In genomic region chr8:122437708-122438331, GRCm38 (mm10) we compare ENCODE assay signal across 11 mouse cellular contexts. TPM values are rescaled to one million over a fixed set of nuclear protein-coding genes. Genes with fewer than 3 reads are reported as not detected.
DNase-seq lines count a peak whose midpoint lies in the region; ATAC-seq and TF ChIP-seq lines count a peak whose summit lies in the region.
"Had no signal": no experiment of that assay in that cellular context is flagged by ENCODE, and none has a peak within 500 bp of the region (broad histone marks: within the 10 kb centered on the region; RNA-seq: fewer than 3 reads in every experiment).

No protein-coding gene starts in this region.

- H3K9ac ChIP-seq in lung, embryonic 15.5 days: no peak overlapping the region
- no peak overlapping the region for H3K9ac ChIP-seq in forebrain, postnatal 0 days
- no peak overlapping the region for H3K9ac ChIP-seq in midbrain, embryonic 14.5 days (replicated peaks; ENCODE audit: low read length)

- intact Hi-C loops in gastrocnemius, postnatal 14 days (cut with DNase I; ENCODE audit: low total_unique reads): loop anchor here (10.0 kb wide), 1 partner anchor 163 kb away; no protein-coding TSS in a partner anchor

- H3K9me3 ChIP-seq in lung, embryonic 15.5 days: no peaks in the 10 kb centered on the region
- H3K9me3 ChIP-seq in forebrain, postnatal 0 days (ENCODE audit: low read length): no peaks in the 10 kb centered on the region
- H3K9me3 ChIP-seq in midbrain, embryonic 14.5 days (ENCODE audit: control insufficient read depth, low read length): no peaks in the 10 kb centered on the region

- peaks cover 44% of the 10 kb centered on the region for H3K4me1 ChIP-seq in thymus, adult 2 months (replicated peaks; ENCODE audit: control insufficient read depth, insufficient read depth, low read length)
- peaks cover 22% of the 10 kb centered on the region for H3K4me1 ChIP-seq in lung, embryonic 15.5 days
- peaks cover 4% of the 10 kb centered on the region; the same call in 1 of the 2 replicates for H3K4me1 ChIP-seq in forebrain, postnatal 0 days (ENCODE audit: insufficient read depth)
- peaks cover 10% of the 10 kb centered on the region for H3K4me1 ChIP-seq in midbrain, embryonic 14.5 days (ENCODE audit: control insufficient read depth, insufficient read depth, low read length)

- no peak for TF ChIP-seq CTCF in thymus, adult 2 months (IDR thresholded peaks at IDR 0.05; ENCODE audit: borderline replicate concordance, control insufficient read depth, extremely low read depth, insufficient read depth, low read length, poor library complexity)
- TF ChIP-seq CTCF in forebrain, postnatal 0 days (IDR thresholded peaks at IDR 0.05; ENCODE audit: low read depth): no peak

- TF ChIP-seq POLR2A in thymus, adult 2 months (IDR thresholded peaks at IDR 0.05; ENCODE audit: control insufficient read depth, extremely low read depth, insufficient read depth, low read length, poor library complexity): peak; percentile 12; the same call in 1 of the 2 replicates

- H3K4me3 ChIP-seq in thymus, adult 2 months (ENCODE audit: control insufficient read depth, insufficient read depth, low read length): peak overlapping the region; percentile 41
- H3K4me3 ChIP-seq in lung, embryonic 15.5 days: no peak overlapping the region
- H3K4me3 ChIP-seq in forebrain, postnatal 0 days (ENCODE audit: low read depth, low read length): no peak overlapping the region
- no peak overlapping the region for H3K4me3 ChIP-seq in midbrain, embryonic 14.5 days (replicated peaks; ENCODE audit: low read depth, low read length)

- H3K27me3 ChIP-seq in thymus, adult 2 months (ENCODE audit: control insufficient read depth, insufficient read depth, low read length): no peaks in the 10 kb centered on the region
- no peaks in the 10 kb centered on the region for H3K27me3 ChIP-seq in lung, embryonic 15.5 days
- H3K27me3 ChIP-seq in forebrain, postnatal 0 days (ENCODE audit: insufficient read depth, low read length): no peaks in the 10 kb centered on the region
- H3K27me3 ChIP-seq in midbrain, embryonic 14.5 days (ENCODE audit: control insufficient read depth, insufficient read depth, low read length): no peaks in the 10 kb centered on the region

- peak overlapping the region; percentile 26; the same call in 1 of the 2 replicates for H3K4me2 ChIP-seq in lung, embryonic 15.5 days
- no peak overlapping the region for H3K4me2 ChIP-seq in forebrain, postnatal 0 days (ENCODE audit: low read depth)
- no peak overlapping the region for H3K4me2 ChIP-seq in midbrain, embryonic 14.5 days (ENCODE audit: low read length)

- peak overlapping the region; percentile 80 for H3K27ac ChIP-seq in thymus, adult 2 months (ENCODE audit: control insufficient read depth, insufficient read depth, low read length)
- no peak overlapping the region for H3K27ac ChIP-seq in lung, embryonic 15.5 days
- H3K27ac ChIP-seq in forebrain, postnatal 0 days (ENCODE audit: low read depth, low read length): no peak overlapping the region
- no peak overlapping the region for H3K27ac ChIP-seq in midbrain, embryonic 14.5 days (replicated peaks; ENCODE audit: low read depth, low read length)

- DNase-seq in heart, adult 11 months: peak; percentile 91
- no peak for DNase-seq in heart, adult 8-10 months (ENCODE audit: low spot score)
- peak; percentile 36 for DNase-seq in thymus, adult 2 months
- DNase-seq in thymus, postnatal 4 days: no peak
- DNase-seq in gastrocnemius, postnatal 14 days: no peak
- DNase-seq in forebrain, postnatal 0 days: no peak
- no peak for DNase-seq in midbrain, embryonic 14.5 days
- DNase-seq: kidney, adult 18-20 months; right cerebral cortex, postnatal 14 days had no signal

- whole genome bisulfite sequencing in thymus, adult 2 months: 81% methylated on average over 13 of the region's 13 CpGs
- 77% methylated on average over 13 of the region's 13 CpGs for WGBS in lung, embryonic 15.5 days
- 96% methylated on average over 13 of the region's 13 CpGs for WGBS in forebrain, postnatal 0 days
- WGBS in midbrain, embryonic 14.5 days: 96% methylated on average over 13 of the region's 13 CpGs

- H3K36me3 ChIP-seq in thymus, adult 2 months (ENCODE audit: control insufficient read depth, insufficient read depth, low read length): no peaks in the 10 kb centered on the region
- H3K36me3 ChIP-seq in lung, embryonic 15.5 days: peaks cover 20% of the 10 kb centered on the region; the same call in 1 of the 2 replicates
- H3K36me3 ChIP-seq in forebrain, postnatal 0 days (ENCODE audit: insufficient read depth): peaks cover 46% of the 10 kb centered on the region
- peaks cover 61% of the 10 kb centered on the region for H3K36me3 ChIP-seq in midbrain, embryonic 14.5 days (ENCODE audit: control insufficient read depth, insufficient read depth, low read length)

- ATAC-seq in lung, embryonic 15.5 days (ENCODE audit: borderline replicate concordance, extremely low read depth, low FRiP score, low TSS enrichment): no peak
- no peak for ATAC-seq in forebrain, postnatal 0 days
- no peak for ATAC-seq in midbrain, embryonic 14.5 days (ENCODE audit: low FRiP score, low TSS enrichment)

RNA-seq across cellular contexts. Expression of gene Cyba, which starts 5.1 kb away (rescaled TPM):
- total RNA-seq in heart, adult 8-10 months (2022): 10 to 100 TPM; 39.2 to 50.2 (median 44.5) TPM
- polyA plus RNA-seq in thymus, adult 2 months (2012; rRNA removed): 671 and 705 TPM in 2 replicates
- 208 and 215 TPM in 2 replicates for polyA plus RNA-seq in lung, embryonic 15.5 days (2015; fragmentation: Nextera tagmentation; extraction: Ambion mirVana)
- 10 to 100 TPM; 15.3 to 18.6 TPM for total RNA-seq in gastrocnemius, postnatal 14 days (2021)
- 14.2 and 17.9 TPM in 2 replicates for total RNA-seq in forebrain, postnatal 0 days (2014; rRNA removed)
- polyA plus RNA-seq in forebrain, postnatal 0 days (2015; fragmentation: Nextera tagmentation; extraction: Ambion mirVana): 37.9 and 40.6 TPM in 2 replicates
- 20.2 and 36.2 TPM in 2 replicates for polyA plus RNA-seq in midbrain, embryonic 14.5 days (2014; fragmentation: Nextera tagmentation; extraction: Ambion mirVana)

RNA-seq across cellular contexts. Expression of gene Mvd, which starts 5.4 kb away (rescaled TPM):
- 1 to 10 TPM; 3.9 to 5.6 (median 4.9) TPM for total RNA-seq in heart, adult 8-10 months (2022)
- polyA plus RNA-seq in thymus, adult 2 months (2012; rRNA removed): 25.0 and 26.2 TPM in 2 replicates
- polyA plus RNA-seq in lung, embryonic 15.5 days (2015; fragmentation: Nextera tagmentation; extraction: Ambion mirVana): 24.3 and 24.7 TPM in 2 replicates
- total RNA-seq in gastrocnemius, postnatal 14 days (2021): 1 to 10 TPM; 5.6 to 7.8 TPM
- total RNA-seq in forebrain, postnatal 0 days (2014; rRNA removed): 53.4 and 84.0 TPM in 2 replicates
- polyA plus RNA-seq in forebrain, postnatal 0 days (2015; fragmentation: Nextera tagmentation; extraction: Ambion mirVana): 66.7 and 73.9 TPM in 2 replicates
- polyA plus RNA-seq in midbrain, embryonic 14.5 days (2014; fragmentation: Nextera tagmentation; extraction: Ambion mirVana): 47.1 and 60.9 TPM in 2 replicates

RNA-seq across cellular contexts. Expression of gene Il17c, which starts 16.0 kb away (rescaled TPM):
- not detected for total RNA-seq in heart, adult 8-10 months (2022)
- 0.47 and 1.4 TPM in 2 replicates for polyA plus RNA-seq in thymus, adult 2 months (2012; rRNA removed)
- polyA plus RNA-seq in lung, embryonic 15.5 days (2015; fragmentation: Nextera tagmentation; extraction: Ambion mirVana): not detected in 2 replicates
- not detected for total RNA-seq in gastrocnemius, postnatal 14 days (2021)
- total RNA-seq in forebrain, postnatal 0 days (2014; rRNA removed): 0.67 TPM in 1 of 2 replicates, not detected in the other
- not detected in 2 replicates for polyA plus RNA-seq in forebrain, postnatal 0 days (2015; fragmentation: Nextera tagmentation; extraction: Ambion mirVana)
- not detected in 2 replicates for polyA plus RNA-seq in midbrain, embryonic 14.5 days (2014; fragmentation: Nextera tagmentation; extraction: Ambion mirVana)
- polyA plus RNA-seq: limb, embryonic 11.5 days had no signal

RNA-seq across cellular contexts. Expression of gene Snai3, which starts 22.7 kb away (rescaled TPM):
- total RNA-seq in heart, adult 8-10 months (2022): 10 to 100 TPM in 2 of 4 experiments, 1 to 10 TPM in 2; 2.7 to 14.4 (median 8.2) TPM
- polyA plus RNA-seq in thymus, adult 2 months (2012; rRNA removed): 47.1 and 51.1 TPM in 2 replicates
- 1.1 and 1.2 TPM in 2 replicates for polyA plus RNA-seq in lung, embryonic 15.5 days (2015; fragmentation: Nextera tagmentation; extraction: Ambion mirVana)
- 1 to 10 TPM; 3.1 to 4.1 TPM for total RNA-seq in gastrocnemius, postnatal 14 days (2021)
- 0.23 TPM in 1 of 2 replicates, not detected in the other for total RNA-seq in forebrain, postnatal 0 days (2014; rRNA removed)
- not detected in 2 replicates for polyA plus RNA-seq in forebrain, postnatal 0 days (2015; fragmentation: Nextera tagmentation; extraction: Ambion mirVana)
- not detected in 2 replicates for polyA plus RNA-seq in midbrain, embryonic 14.5 days (2014; fragmentation: Nextera tagmentation; extraction: Ambion mirVana)
- polyA plus RNA-seq: limb, embryonic 11.5 days had no signal

RNA-seq across cellular contexts. Expression of gene Rnf166, which starts 38.0 kb away (rescaled TPM):
- total RNA-seq in heart, adult 8-10 months (2022): 10 to 100 TPM; 38.4 to 68.1 (median 57.1) TPM
- polyA plus RNA-seq in thymus, adult 2 months (2012; rRNA removed): 273 and 296 TPM in 2 replicates
- polyA plus RNA-seq in lung, embryonic 15.5 days (2015; fragmentation: Nextera tagmentation; extraction: Ambion mirVana): 40.5 and 43.9 TPM in 2 replicates
- total RNA-seq in gastrocnemius, postnatal 14 days (2021): 10 to 100 TPM; 23.9 to 28.7 TPM
- 32.1 TPM in 2 replicates for total RNA-seq in forebrain, postnatal 0 days (2014; rRNA removed)
- polyA plus RNA-seq in forebrain, postnatal 0 days (2015; fragmentation: Nextera tagmentation; extraction: Ambion mirVana): 26.2 and 26.5 TPM in 2 replicates
- 33.7 and 34.4 TPM in 2 replicates for polyA plus RNA-seq in midbrain, embryonic 14.5 days (2014; fragmentation: Nextera tagmentation; extraction: Ambion mirVana)

Comparison
In these comparisons a context has a peak if more than half of its experiments do, and no peak if none do; other contexts are left out.
1. DNase-seq: peak in heart, adult 11 months (single experiment) and thymus, adult 2 months (single experiment); none in heart, adult 8-10 months (single experiment), thymus, postnatal 4 days (single experiment), gastrocnemius, postnatal 14 days (single experiment), forebrain, postnatal 0 days (single experiment) and midbrain, embryonic 14.5 days (single experiment).